Mouse (Mus musculus) C2C12 (cell line): ENCODE data around the gene Prrx2.

ENCODE experiments used
- CEBPB ChIP-seq: IDR thresholded peaks from one replicate; pipeline ENCODE4 v1.6.1; 2011; ENCODE audit warnings: low read depth, mild to moderate bottlenecking, control low read depth, moderate library complexity
- CTCF ChIP-seq: IDR thresholded peaks from one replicate; pipeline ENCODE4 v1.5.1; 2011; ENCODE audit not compliant: control insufficient read depth, insufficient read depth, insufficient read length

DNA sequence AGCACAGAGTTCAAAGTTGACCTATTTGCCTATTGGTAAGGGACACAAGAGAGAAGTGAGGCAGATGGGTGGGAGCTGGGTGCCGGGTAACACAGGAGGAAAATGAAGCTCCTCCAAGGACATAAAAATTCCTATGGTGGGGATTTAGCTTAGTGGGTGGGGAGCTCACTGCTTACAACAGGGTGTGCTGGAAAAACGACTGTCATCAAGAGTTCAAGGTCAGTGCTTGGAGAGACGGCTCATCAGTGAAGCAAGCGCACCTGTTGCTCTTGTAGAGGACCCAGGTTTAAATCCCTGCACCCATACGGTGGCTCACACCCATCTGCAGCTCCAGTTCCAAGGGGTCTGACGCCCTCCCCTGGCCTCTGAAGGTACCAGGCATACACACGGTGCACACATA lies 59.2 kb downstream of the Prrx2 start:
- TF ChIP-seq CTCF = no peak
- TF ChIP-seq CEBPB = no peak
